Mouse (Mus musculus) liver, embryonic 13.5 days (tissue): ENCODE results near the gene Agpat1. TPM values are rescaled to one million over a fixed set of nuclear protein-coding genes. Genes with fewer than 3 reads are reported as not detected.

Experiments used
- ATAC-seq: fragments of 200-750 bp; cut with Nextera tagmentation; 2 replicates; pipeline ENCODE4 v1.8.0; 2017; ENCODE audit warnings: low read depth, mild to moderate bottlenecking, moderate number of reproducible peaks, moderate library complexity
- DNase-seq: peaks from one replicate; pipeline ENCODE4 v3.0.0; 2022
- H3K27ac ChIP-seq: fragments of 300-500 bp; sonication (generic); 2 replicates; pipeline ENCODE4 v1.5.1; 2015; ENCODE audit warnings: moderate library complexity, mild to moderate bottlenecking, inconsistent platforms
- H3K27me3 ChIP-seq: fragments of 300-500 bp; sonication (generic); 2 replicates; pipeline ENCODE4 v1.6.1; 2015; ENCODE audit warnings: mild to moderate bottlenecking, inconsistent platforms
- H3K36me3 ChIP-seq: fragments of 300-500 bp; sonication (generic); 2 replicates; pipeline ENCODE4 v1.6.1; 2015; ENCODE audit warnings: mild to moderate bottlenecking, inconsistent platforms
- H3K4me1 ChIP-seq: fragments of 300-500 bp; sonication (generic); replicated peaks from 2 replicates; pipeline ENCODE4 v1.6.1; 2015; ENCODE audit warnings: inconsistent platforms
- H3K4me2 ChIP-seq: fragments of 300-500 bp; sonication (generic); 2 replicates; pipeline ENCODE4 v1.6.1; 2015; ENCODE audit warnings: inconsistent platforms, mild to moderate bottlenecking, moderate library complexity
- H3K4me3 ChIP-seq: fragments of 300-500 bp; sonication (generic); replicated peaks from 2 replicates; pipeline ENCODE4 v1.5.1; 2015; ENCODE audit warnings: mild to moderate bottlenecking, inconsistent platforms
- H3K9ac ChIP-seq: fragments of 300-500 bp; sonication (generic); 2 replicates; pipeline ENCODE4 v1.6.1; 2015; ENCODE audit warnings: mild to moderate bottlenecking, inconsistent platforms
- H3K9me3 ChIP-seq: fragments of 300-500 bp; sonication (generic); replicated peaks from 2 replicates; pipeline ENCODE4 v1.6.1; 2016; ENCODE audit warnings: inconsistent platforms
- WGBS: fragments of 180-500 bp; shearing (Covaris S2); methylation state at CpG from one replicate; pipeline ENCODE4 v1.1.7; 2015; ENCODE audit not compliant: insufficient replicate concordance; 5-methylcytosine and 5-hydroxymethylcytosine counted together
- polyA plus RNA-seq: library from polyadenylated mRNA; unstranded; fragments of >200 nt; fragmentation: Nextera tagmentation; extraction: Ambion mirVana; gene quantifications from 2 replicates; pipeline ENCODE4 v1.2.1, GENCODE M21; 2015

Gene Agpat1
- polyA plus RNA-seq, 1 experiment from 2014 or later = 24.9 TPM

DNA sequence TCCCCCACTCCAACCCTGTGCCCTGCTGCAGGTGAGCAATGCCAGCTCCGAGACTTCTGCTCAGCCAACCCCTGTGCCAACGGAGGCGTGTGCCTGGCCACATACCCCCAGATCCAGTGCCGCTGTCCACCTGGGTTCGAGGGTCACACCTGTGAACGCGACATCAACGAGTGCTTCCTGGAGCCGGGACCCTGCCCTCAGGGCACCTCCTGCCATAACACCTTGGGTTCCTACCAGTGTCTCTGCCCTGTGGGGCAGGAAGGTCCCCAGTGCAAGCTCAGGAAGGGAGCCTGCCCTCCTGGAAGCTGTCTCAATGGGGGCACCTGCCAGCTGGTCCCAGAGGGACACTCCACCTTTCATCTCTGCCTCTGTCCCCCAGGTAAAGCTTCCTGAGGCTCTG is 36.8 kb upstream of the Agpat1 start:
- Histone ChIP-seq H3K4me3 (no peak overlapping the region), H3K9ac (no peak overlapping the region), H3K9me3 (no peaks in the 10 kb centered on the region), H3K27me3 (peaks cover 12% of the 10 kb centered on the region; the same call in 1 of the 2 replicates), H3K36me3 (no peaks in the 10 kb centered on the region), H3K4me2 (no peak overlapping the region), H3K27ac (no peak overlapping the region), H3K4me1 (0 out of 2 replicates have a peak, but pooled peaks cover 10% of the 10 kb centered on the region)
- 67% methylated on average over 9 of the region's 9 CpGs for WGBS
- DNase-seq (no peak), ATAC-seq (no peak)

DNA sequence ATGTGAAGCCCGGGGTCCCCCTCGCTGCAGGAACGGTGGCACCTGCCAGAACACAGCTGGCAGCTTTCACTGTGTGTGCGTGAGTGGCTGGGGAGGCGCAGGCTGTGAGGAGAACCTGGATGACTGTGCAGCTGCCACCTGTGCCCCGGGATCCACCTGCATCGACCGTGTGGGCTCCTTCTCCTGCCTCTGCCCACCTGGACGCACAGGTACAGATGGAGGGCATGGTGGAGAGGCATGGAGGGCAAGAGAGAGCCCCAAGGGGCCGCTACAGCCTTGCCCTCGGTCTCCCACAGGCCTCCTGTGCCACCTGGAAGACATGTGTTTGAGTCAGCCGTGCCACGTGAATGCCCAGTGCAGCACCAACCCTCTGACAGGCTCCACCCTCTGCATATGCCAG is 35.6 kb upstream of the Agpat1 start:
- Histone ChIP-seq H3K9me3 (no peaks in the 10 kb centered on the region), H3K36me3 (no peaks in the 10 kb centered on the region), H3K4me2 (no peak overlapping the region), H3K9ac (no peak overlapping the region), H3K4me3 (no peak overlapping the region), H3K27ac (no peak overlapping the region), H3K4me1 (0 out of 2 replicates have a peak, but pooled peaks cover 10% of the 10 kb centered on the region), H3K27me3 (peaks cover 12% of the 10 kb centered on the region; the same call in 1 of the 2 replicates)
- ATAC-seq (no peak), DNase-seq (no peak)
- WGBS = 68% methylated on average over 13 of the region's 13 CpGs

DNA sequence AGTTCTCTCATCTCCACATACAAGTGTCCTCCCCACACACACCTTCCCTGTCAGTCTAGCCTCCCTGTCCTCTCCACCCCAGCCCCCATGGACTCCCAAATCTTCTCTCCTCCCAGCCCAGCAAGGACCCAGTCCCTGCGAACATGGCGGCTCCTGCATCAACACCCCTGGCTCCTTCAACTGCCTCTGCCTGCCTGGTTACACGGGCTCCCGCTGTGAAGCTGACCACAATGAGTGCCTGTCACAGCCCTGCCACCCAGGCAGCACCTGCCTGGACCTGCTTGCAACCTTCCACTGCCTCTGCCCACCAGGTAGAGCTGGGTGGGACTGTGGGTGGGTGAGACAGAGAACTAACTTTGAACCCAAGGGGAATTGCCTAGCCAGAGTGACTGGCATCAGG is 34.1 kb upstream of the Agpat1 start:
- ATAC-seq = no peak
- no peak for DNase-seq
- Histone ChIP-seq H3K36me3 (no peaks in the 10 kb centered on the region), H3K27ac (no peak overlapping the region), H3K9ac (no peak overlapping the region), H3K4me1 (no peaks in the 10 kb centered on the region), H3K4me3 (no peak overlapping the region), H3K27me3 (peaks cover 12% of the 10 kb centered on the region; the same call in 1 of the 2 replicates), H3K9me3 (no peaks in the 10 kb centered on the region), H3K4me2 (no peak overlapping the region)
- WGBS = 44% methylated on average over 4 of the region's 4 CpGs

DNA sequence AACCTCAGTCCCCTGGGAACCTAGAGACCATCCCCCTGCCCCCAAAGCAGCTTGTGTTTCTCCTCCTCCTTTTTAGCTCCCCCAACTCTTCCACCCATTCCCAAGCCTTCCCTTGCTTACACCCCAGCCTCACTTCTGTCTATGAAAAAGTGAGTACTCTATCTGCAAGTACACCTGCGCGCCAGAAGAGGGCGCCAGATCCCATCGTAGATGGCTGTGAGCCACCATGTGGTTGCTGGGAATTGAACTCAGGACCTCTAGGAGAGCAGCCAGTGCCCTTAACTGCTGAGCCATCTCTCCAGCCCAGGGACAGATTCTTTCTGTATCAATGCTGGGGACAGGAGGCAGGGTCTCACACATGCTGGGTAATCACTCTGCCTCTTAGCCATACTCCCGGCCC is 32.2 kb upstream of the Agpat1 start:
- DNase-seq (peak; percentile 12), ATAC-seq (no peak)
- Histone ChIP-seq H3K9me3 (no peaks in the 10 kb centered on the region), H3K27me3 (peaks cover 12% of the 10 kb centered on the region; the same call in 1 of the 2 replicates), H3K36me3 (no peaks in the 10 kb centered on the region), H3K9ac (no peak overlapping the region), H3K4me3 (no peak overlapping the region), H3K4me2 (no peak overlapping the region), H3K27ac (no peak overlapping the region), H3K4me1 (no peaks in the 10 kb centered on the region)
- 20% methylated on average over 5 of the region's 5 CpGs for WGBS

DNA sequence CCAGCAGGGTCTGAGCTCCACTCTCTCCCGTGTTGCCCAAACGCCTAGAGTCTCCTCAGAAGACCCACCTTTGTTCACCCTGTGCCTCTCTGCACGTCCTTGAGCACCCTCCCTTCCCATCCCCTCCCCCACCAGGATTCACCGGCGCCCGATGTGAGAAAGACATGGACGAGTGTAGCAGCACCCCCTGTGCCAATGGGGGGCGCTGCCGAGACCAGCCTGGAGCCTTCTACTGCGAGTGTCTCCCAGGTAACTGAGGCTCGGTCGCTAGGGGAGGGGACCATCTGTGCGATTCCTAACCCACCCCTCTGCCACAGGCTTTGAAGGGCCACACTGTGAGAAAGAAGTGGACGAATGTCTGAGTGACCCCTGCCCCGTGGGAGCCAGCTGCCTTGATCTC is 31.7 kb upstream of the Agpat1 start:
- H3K4me1 ChIP-seq = no peaks in the 10 kb centered on the region
- H3K4me3 ChIP-seq = no peak overlapping the region
- peaks cover 7% of the 10 kb centered on the region; the same call in 1 of the 2 replicates for H3K27me3 ChIP-seq
- H3K9ac ChIP-seq = no peak overlapping the region
- 41% methylated on average over 15 of the region's 15 CpGs for WGBS
- DNase-seq (no peak), ATAC-seq (no peak)
- no peak overlapping the region for H3K4me2 ChIP-seq
- H3K9me3 ChIP-seq = no peaks in the 10 kb centered on the region
- no peaks in the 10 kb centered on the region for H3K36me3 ChIP-seq
- no peak overlapping the region for H3K27ac ChIP-seq

DNA sequence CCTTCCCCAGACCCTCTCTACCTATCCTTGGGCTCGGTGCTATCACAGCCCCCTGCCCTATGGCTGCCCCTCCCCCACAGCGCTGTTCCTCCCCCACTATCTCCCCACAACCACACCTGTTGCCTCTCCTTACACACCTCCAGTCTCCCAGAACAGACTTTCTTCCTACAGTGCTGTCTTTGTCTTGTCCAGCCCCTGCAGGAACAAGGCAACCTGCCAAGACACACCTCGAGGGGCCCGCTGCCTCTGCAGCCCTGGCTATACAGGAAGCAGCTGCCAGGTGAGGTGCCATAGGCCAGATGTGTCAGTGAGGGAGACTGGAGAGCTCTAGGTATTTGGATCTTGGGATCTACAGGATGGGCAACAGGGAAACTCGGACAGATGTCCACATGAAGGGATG is 27.5 kb upstream of the Agpat1 start:
- Histone ChIP-seq H3K27ac (no peak overlapping the region), H3K4me3 (no peak overlapping the region), H3K36me3 (no peaks in the 10 kb centered on the region), H3K4me1 (no peaks in the 10 kb centered on the region), H3K4me2 (no peak overlapping the region), H3K9ac (no peak overlapping the region), H3K9me3 (no peaks in the 10 kb centered on the region), H3K27me3 (no peaks in the 10 kb centered on the region)
- no peak for ATAC-seq
- 56% methylated on average over 5 of the region's 5 CpGs for WGBS
- no peak for DNase-seq

DNA sequence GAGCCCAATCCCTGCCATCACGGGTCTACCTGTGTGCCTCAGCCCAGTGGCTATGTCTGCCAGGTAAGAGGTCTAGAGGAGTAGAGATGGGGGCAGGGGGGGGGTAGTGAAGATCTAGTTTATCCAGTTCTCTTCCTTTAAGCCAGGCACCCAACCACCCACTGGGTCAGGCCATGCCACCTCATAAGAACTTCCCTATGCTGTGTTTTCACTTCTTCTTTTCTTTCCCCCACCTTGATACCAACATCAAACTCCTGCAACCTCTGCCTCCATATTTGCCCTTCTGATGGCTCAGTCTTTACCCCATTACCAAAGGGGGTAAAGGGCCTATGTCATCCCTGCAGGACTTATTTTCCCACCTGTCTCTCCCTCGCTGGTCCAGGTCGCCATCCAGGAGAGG is 26.0 kb upstream of the Agpat1 start:
- no peak overlapping the region for H3K4me3 ChIP-seq
- no peak overlapping the region for H3K27ac ChIP-seq
- H3K27me3 ChIP-seq = no peaks in the 10 kb centered on the region
- H3K9me3 ChIP-seq = no peaks in the 10 kb centered on the region
- H3K9ac ChIP-seq = no peak overlapping the region
- ATAC-seq = no peak
- DNase-seq = no peak
- no peaks in the 10 kb centered on the region for H3K4me1 ChIP-seq
- H3K36me3 ChIP-seq = no peaks in the 10 kb centered on the region
- H3K4me2 ChIP-seq = no peak overlapping the region
- 71% methylated on average over 3 of the region's 3 CpGs for WGBS

DNA sequence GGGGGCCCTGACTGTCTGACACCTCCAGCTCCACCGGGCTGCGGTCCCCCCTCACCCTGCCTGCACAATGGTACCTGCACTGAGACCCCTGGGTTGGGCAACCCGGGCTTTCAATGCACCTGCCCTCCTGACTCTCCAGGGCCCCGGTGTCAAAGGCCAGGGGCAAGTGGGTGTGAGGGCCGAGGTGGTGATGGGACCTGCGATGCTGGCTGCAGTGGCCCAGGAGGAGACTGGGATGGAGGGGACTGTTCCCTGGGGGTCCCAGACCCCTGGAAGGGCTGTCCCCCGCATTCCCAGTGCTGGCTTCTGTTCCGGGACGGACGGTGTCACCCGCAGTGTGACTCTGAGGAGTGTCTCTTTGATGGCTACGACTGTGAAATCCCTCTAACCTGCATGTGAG is 21.5 kb upstream of the Agpat1 start:
- Histone ChIP-seq H3K4me3 (no peak overlapping the region), H3K27me3 (peaks cover 10% of the 10 kb centered on the region; the same call in 1 of the 2 replicates), H3K4me1 (peaks cover 13% of the 10 kb centered on the region), H3K9ac (no peak overlapping the region), H3K4me2 (no peak overlapping the region), H3K36me3 (no peaks in the 10 kb centered on the region), H3K9me3 (no peaks in the 10 kb centered on the region), H3K27ac (no peak overlapping the region)
- no peak for ATAC-seq
- DNase-seq = no peak
- WGBS = 83% methylated on average over 12 of the region's 12 CpGs

DNA sequence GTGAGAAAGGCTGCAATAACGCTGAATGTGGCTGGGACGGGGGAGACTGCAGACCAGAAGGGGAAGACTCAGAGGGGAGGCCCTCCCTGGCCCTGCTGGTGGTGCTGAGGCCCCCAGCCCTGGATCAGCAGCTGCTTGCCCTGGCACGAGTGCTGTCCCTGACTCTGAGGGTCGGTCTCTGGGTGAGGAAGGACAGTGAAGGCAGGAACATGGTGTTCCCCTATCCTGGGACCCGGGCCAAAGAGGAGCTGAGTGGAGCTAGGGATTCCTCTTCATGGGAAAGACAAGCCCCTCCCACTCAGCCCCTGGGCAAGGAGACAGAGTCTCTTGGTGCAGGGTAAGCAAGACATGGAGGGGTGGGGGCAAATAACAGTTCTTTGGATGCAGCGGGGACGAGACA is 20.7 kb upstream of the Agpat1 start:
- no peak overlapping the region for H3K4me2 ChIP-seq
- H3K27ac ChIP-seq = no peak overlapping the region
- H3K27me3 ChIP-seq = peaks cover 10% of the 10 kb centered on the region; the same call in 1 of the 2 replicates
- DNase-seq = no peak
- no peak overlapping the region for H3K9ac ChIP-seq
- H3K4me1 ChIP-seq = peaks cover 21% of the 10 kb centered on the region
- ATAC-seq = no peak
- whole genome bisulfite sequencing = 60% methylated on average over 7 of the region's 7 CpGs
- H3K4me3 ChIP-seq = no peak overlapping the region
- H3K9me3 ChIP-seq = no peaks in the 10 kb centered on the region
- no peaks in the 10 kb centered on the region for H3K36me3 ChIP-seq

DNA sequence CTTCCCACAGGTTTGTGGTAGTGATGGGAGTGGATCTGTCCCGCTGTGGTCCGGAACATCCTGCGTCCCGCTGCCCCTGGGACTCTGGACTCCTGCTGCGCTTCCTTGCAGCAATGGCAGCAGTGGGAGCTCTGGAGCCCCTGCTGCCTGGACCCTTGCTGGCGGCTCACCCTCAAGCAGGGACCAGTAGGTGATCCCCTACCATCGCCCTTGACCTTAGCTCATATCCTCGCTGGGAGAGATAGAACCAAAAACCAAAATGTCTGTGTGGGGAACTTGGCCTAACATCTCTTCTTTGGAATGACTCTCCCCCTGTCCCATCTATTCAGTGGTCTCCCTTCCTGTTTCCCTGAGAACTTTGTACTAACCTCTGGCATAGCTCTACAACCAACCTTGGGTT is 20.2 kb upstream of the Agpat1 start:
- H3K27me3 ChIP-seq = peaks cover 10% of the 10 kb centered on the region; the same call in 1 of the 2 replicates
- H3K9ac ChIP-seq = no peak overlapping the region
- no peak for ATAC-seq
- no peaks in the 10 kb centered on the region for H3K36me3 ChIP-seq
- H3K27ac ChIP-seq = no peak overlapping the region
- H3K4me2 ChIP-seq = no peak overlapping the region
- no peak for DNase-seq
- H3K4me1 ChIP-seq = peaks cover 25% of the 10 kb centered on the region
- H3K4me3 ChIP-seq = no peak overlapping the region
- WGBS = 75% methylated on average over 8 of the region's 8 CpGs
- H3K9me3 ChIP-seq = no peaks in the 10 kb centered on the region

DNA sequence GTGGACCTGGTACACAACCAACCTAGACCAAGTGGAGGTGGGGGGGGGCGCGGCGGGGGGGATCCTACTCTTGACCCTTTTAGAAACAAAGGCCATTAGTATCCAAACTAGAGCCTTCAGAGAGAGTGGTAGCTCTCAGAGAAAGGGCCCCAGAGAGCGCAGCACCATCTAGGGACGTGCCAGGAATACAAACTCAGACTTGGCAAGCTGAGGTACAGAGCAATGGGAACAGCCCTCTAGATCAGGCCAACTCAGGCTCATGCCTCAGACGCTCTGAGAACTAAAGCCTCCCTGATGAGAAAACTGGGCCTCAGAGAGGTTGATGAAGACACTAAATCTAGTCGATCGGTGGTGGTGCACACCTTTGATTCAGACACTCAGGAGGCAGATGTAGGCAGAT is 18.9 kb upstream of the Agpat1 start:
- Histone ChIP-seq H3K4me2 (no peak overlapping the region), H3K9me3 (no peaks in the 10 kb centered on the region), H3K9ac (no peak overlapping the region), H3K27ac (no peak overlapping the region), H3K4me1 (peaks cover 38% of the 10 kb centered on the region), H3K4me3 (no peak overlapping the region), H3K36me3 (no peaks in the 10 kb centered on the region), H3K27me3 (peaks cover 10% of the 10 kb centered on the region; the same call in 1 of the 2 replicates)
- 77% methylated on average over 8 of the region's 8 CpGs for WGBS
- no peak for ATAC-seq
- DNase-seq = no peak

DNA sequence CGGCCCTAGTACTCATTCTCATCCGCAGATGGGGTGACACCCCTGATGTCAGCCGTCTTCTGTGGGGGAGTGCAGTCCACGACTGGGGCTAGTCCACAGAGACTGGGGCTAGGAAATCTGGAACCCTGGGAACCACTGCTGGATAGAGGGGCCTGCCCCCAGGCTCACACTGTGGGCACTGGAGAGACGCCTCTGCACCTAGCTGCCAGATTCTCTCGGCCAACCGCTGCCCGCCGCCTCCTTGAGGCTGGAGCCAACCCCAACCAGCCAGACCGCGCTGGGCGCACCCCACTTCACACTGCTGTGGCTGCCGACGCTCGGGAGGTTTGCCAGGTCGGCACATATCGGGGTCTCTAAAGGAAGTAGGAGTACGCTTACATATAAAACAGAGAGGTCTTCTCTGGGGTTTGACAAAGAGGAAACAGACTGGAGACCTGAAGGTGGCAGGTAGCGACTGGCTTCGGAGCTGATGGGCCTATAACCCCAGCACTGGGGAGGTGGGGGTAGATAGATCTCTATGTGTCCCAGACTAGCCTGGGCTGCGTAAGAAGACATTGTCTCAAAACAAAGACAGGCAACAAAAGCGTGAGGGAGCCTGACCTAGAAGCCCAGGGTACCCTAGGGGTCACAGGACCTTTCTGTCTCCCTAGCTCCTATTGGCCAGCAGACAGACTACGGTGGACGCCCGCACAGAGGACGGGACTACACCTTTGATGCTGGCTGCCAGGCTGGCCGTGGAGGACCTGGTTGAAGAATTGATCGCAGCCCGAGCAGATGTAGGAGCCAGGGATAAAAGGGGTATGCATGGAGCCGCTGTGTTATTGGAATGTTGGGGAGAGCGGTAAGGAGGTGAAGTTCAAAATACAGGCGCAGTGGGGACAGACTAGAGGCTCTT is 17.9 kb upstream of the Agpat1 start:
- no peak for DNase-seq

More for the DNA sequence above, 17.9 kb upstream of the Agpat1 start:
- no peak for ATAC-seq
- Histone ChIP-seq H3K27me3 (peaks cover 10% of the 10 kb centered on the region; the same call in 1 of the 2 replicates), H3K4me1 (peaks cover 48% of the 10 kb centered on the region), H3K4me3 (peak overlapping the region; percentile 76), H3K36me3 (no peaks in the 10 kb centered on the region), H3K27ac (0 out of 2 replicates have a peak overlapping the region, but pooled peaks have one; percentile 14), H3K9me3 (no peaks in the 10 kb centered on the region), H3K4me2 (peak overlapping the region; percentile 99), H3K9ac (peak overlapping the region; percentile 89)
- 44% methylated on average over 32 of the region's 32 CpGs for WGBS
